Mouse (Mus musculus): Measurements from ENCODE around the gene Ndufa4.
"Not testable (repeated sequence)": the region's sequence is repeated elsewhere in the genome, so short reads cannot be mapped to it uniquely, and the experiment has no call there.

The Ndufa4 gene

GRCm38 (mm10) chr6:11907269-11908032 lies at the start of gene Ndufa4, which contains the start of gene Phf14:
Ndufa4 (minus strand) TSS chr6:11907497.
Phf14 (plus strand) TSS chr6:11907809.
- DNase-seq (ENCODE audit: low spot score), result peak; percentile 91

- DNase-seq (ENCODE audit: low spot score), result no peak
Observed at GRCm38 (mm10) chr6:11948100-11948499, 40.8 kb upstream of the Ndufa4 start.

GRCm38 (mm10) chr6:11942089-11942488 lies 34.8 kb upstream of the Ndufa4 start:
- DNase-seq (ENCODE audit: low spot score), result no peak

- DNase-seq (ENCODE audit: low spot score), result no peak
Observed at GRCm38 (mm10) chr6:11940895-11941294, 33.6 kb upstream of the Ndufa4 start.

- no peak for DNase-seq (ENCODE audit: low spot score)
Observed at GRCm38 (mm10) chr6:11933403-11933802, 26.1 kb upstream of the Ndufa4 start.

- DNase-seq (ENCODE audit: low spot score), result no peak
Observed at GRCm38 (mm10) chr6:11927485-11927884, 20.2 kb upstream of the Ndufa4 start.

- DNase-seq (ENCODE audit: low spot score), result peak; percentile 66
Observed at GRCm38 (mm10) chr6:11926082-11926595, 18.8 kb upstream of the Ndufa4 start.

- DNase-seq (ENCODE audit: low spot score), result peak; percentile 91
Observed at GRCm38 (mm10) chr6:11925496-11926041, 18.3 kb upstream of the Ndufa4 start.

GRCm38 (mm10) chr6:11908170-11908569 lies 873 bp upstream of the Ndufa4 start:
- no peak for DNase-seq (ENCODE audit: low spot score)

GRCm38 (mm10) chr6:11906890-11907268 lies 418 bp downstream of the Ndufa4 start:
- DNase-seq (ENCODE audit: low spot score), result no peak

GRCm38 (mm10) chr6:11900809-11901310 lies 6.4 kb downstream of the Ndufa4 start:
- no peak for DNase-seq (ENCODE audit: low spot score)

- DNase-seq (ENCODE audit: low spot score), result not testable (repeated sequence)
Observed at GRCm38 (mm10) chr6:11875364-11875763, 31.9 kb downstream of the Ndufa4 start.

Measured in testis, postnatal 10 days (tissue).